Mouse (Mus musculus): ENCODE measurements at regions not wholly inside any gene's neighbourhood (a gene's known extent, or its start where the extent isn't known, plus 50 kb on each side); places are given as distances from the start of the nearest gene placed in this dataset.

DNA sequence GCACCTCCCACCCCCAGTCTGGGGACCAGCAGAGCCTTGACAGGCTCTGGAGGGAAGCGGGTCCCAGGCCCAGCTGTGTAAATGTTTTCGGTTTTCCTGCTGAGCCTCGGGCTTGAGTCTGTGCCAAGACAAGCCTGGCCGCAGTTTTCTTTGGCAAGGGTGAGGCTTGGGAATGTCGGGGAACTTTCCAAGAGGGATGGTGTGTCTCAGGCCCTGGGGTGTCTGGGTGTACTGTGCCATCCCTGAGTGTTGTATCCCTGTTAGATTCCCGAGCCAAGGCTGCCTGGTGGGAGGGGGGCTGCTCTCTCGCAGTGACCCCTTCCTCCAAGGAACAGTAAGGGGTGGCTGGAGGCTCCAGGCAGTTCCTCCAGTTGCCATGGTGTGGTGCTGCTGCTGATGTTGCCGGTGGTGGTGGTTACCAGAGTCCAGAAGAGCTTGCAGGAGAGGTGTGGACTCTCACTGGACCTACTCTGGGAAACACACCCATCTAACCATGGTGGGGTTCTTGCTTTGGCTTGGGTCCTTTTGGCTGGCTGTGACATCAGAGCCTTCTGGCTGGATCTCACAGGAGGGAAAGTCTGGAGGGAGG lies 58.0 kb upstream of the Gm26897 start:
- H3K9me3 ChIP-seq (ENCODE audit: control insufficient read depth, low read length), result no peaks in the 10 kb centered on the region
- H3K27ac ChIP-seq (replicated peaks), result peak overlapping the region; percentile 79
- H3K9ac ChIP-seq (ENCODE audit: low read length), result no peak overlapping the region; the same call in 1 of the 2 replicates
- H3K4me2 ChIP-seq (replicated peaks; ENCODE audit: low read depth), result no peak overlapping the region
- H3K4me1 ChIP-seq (replicated peaks; ENCODE audit: control insufficient read depth, insufficient read depth), result 0 out of 2 replicates have a peak, but pooled peaks cover 5% of the 10 kb centered on the region
- TF ChIP-seq EP300 (optimal IDR thresholded peaks at IDR 0.05) (no peak), CTCF (IDR thresholded peaks at IDR 0.05; ENCODE audit: low read depth) (peak; percentile 69)
- no peaks in the 10 kb centered on the region for H3K27me3 ChIP-seq (ENCODE audit: control insufficient read depth, insufficient read depth, low read length)
- no peak overlapping the region for H3K4me3 ChIP-seq (ENCODE audit: low read depth, low read length)
- WGBS, result 3% methylated on average over 8 of the region's 8 CpGs
- no peaks in the 10 kb centered on the region for H3K36me3 ChIP-seq (ENCODE audit: control insufficient read depth, insufficient read depth, low read length)
- ATAC-seq (ENCODE audit: low FRiP score, low TSS enrichment) (peak; percentile 79), DNase-seq (ENCODE audit: low spot score) (peak; percentile 80)

DNA sequence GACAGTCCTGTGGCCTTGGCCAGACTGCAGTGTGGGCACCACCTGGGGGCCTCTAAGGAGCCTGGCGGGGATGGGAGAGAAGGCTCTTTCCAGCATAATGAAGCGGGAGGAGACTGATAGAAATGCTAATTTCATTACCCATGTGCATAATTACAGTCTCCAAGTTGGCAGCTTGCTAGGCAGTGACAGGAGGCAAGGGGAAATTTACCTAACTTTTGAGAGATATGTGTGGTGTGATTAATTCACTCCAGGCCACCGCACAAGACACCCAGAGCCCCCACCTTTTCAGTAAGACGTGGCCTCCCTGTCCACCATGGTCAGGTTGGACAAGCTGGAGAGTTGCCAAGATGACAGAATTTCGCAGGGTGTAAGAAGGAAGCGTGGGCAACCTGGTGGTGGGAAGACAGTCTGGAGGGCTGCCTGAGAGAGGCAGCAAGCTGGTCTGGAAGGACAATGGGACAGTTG lies 55.8 kb upstream of the Gm26897 start:
- 0 out of 2 replicates have a peak, but pooled peaks cover 5% of the 10 kb centered on the region for H3K4me1 ChIP-seq (replicated peaks; ENCODE audit: control insufficient read depth, insufficient read depth)
- H3K36me3 ChIP-seq (ENCODE audit: control insufficient read depth, insufficient read depth, low read length), result no peaks in the 10 kb centered on the region
- ATAC-seq (ENCODE audit: low FRiP score, low TSS enrichment) (no peak), DNase-seq (ENCODE audit: low spot score) (no peak)
- no peak overlapping the region for H3K4me3 ChIP-seq (ENCODE audit: low read depth, low read length)
- H3K9me3 ChIP-seq (ENCODE audit: control insufficient read depth, low read length), result no peaks in the 10 kb centered on the region
- no peak overlapping the region for H3K27ac ChIP-seq (replicated peaks)
- 61% methylated on average over 6 of the region's 6 CpGs for WGBS
- no peaks in the 10 kb centered on the region for H3K27me3 ChIP-seq (ENCODE audit: control insufficient read depth, insufficient read depth, low read length)
- TF ChIP-seq CTCF (IDR thresholded peaks at IDR 0.05; ENCODE audit: low read depth) (no peak), EP300 (optimal IDR thresholded peaks at IDR 0.05) (no peak)
- no peak overlapping the region for H3K4me2 ChIP-seq (replicated peaks; ENCODE audit: low read depth)
- no peak overlapping the region for H3K9ac ChIP-seq (ENCODE audit: low read length)

DNA sequence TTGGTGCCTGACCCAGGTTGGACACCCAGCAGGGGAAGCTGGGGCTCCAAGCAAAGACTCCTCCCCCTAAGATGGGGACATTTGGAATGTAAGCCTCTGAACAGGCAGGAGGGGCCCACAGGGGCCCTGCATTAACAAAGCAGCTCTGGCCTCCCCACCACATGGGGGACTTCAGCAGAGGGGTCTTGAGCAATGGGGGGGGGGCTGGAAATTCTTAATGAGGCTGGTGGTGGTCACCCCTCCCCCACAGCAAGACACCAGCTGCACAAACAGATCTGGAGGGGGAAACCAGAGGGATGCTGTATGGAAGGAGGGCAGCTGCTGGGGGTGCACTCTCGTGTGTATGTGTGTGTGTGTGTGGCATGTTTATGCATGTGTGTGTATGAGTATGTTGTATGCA lies 55.2 kb upstream of the Gm26897 start:
- Histone ChIP-seq H3K4me2 (replicated peaks; ENCODE audit: low read depth) (no peak overlapping the region), H3K27ac (replicated peaks) (no peak overlapping the region), H3K36me3 (ENCODE audit: control insufficient read depth, insufficient read depth, low read length) (no peaks in the 10 kb centered on the region), H3K9me3 (ENCODE audit: control insufficient read depth, low read length) (no peaks in the 10 kb centered on the region), H3K4me3 (ENCODE audit: low read depth, low read length) (no peak overlapping the region), H3K9ac (ENCODE audit: low read length) (no peak overlapping the region), H3K4me1 (replicated peaks; ENCODE audit: control insufficient read depth, insufficient read depth) (0 out of 2 replicates have a peak, but pooled peaks cover 5% of the 10 kb centered on the region), H3K27me3 (ENCODE audit: control insufficient read depth, insufficient read depth, low read length) (no peaks in the 10 kb centered on the region)
- DNase-seq (ENCODE audit: low spot score) (no peak), ATAC-seq (ENCODE audit: low FRiP score, low TSS enrichment) (no peak)
- TF ChIP-seq CTCF (IDR thresholded peaks at IDR 0.05; ENCODE audit: low read depth) (no peak), EP300 (optimal IDR thresholded peaks at IDR 0.05) (no peak)
- WGBS, result 50% methylated on average over 1 of the region's 1 CpGs

DNA sequence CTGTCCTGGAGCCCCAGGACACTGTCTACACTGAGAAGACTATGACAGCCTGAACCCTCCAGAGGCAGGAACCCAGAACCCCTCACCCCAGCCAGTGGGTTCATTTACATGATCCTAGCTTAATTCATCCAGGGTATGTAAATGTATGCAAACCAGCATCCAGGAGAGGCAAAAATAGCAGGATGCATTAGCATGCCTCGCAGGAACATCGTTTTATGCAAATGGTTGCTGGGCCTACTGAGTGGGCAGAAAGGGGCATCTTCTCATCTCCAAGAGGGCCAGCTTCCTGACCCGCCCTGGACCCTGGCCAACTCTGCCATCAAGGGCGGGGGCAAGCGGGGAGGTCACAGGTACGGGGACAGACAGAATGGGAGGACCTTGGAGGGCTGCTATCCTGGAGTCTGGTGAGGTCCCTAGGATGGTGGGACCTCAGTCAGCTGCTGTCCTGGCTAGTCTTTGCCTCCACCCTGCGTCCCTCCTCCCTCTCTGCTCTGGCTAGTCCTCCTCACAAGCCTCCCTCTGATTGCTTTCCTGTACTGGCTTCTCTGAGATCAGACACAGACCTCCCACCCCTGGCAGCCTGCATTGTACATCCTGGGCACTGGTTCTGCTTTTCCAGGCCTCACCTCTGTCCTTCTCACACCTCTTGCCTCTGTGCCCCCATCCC lies 52.2 kb upstream of the Gm26897 start:
- Histone ChIP-seq H3K4me2 (replicated peaks; ENCODE audit: low read depth) (no peak overlapping the region), H3K27ac (replicated peaks) (no peak overlapping the region), H3K4me3 (ENCODE audit: low read depth, low read length) (no peak overlapping the region), H3K27me3 (ENCODE audit: control insufficient read depth, insufficient read depth, low read length) (no peaks in the 10 kb centered on the region), H3K4me1 (replicated peaks; ENCODE audit: control insufficient read depth, insufficient read depth) (no peaks in the 10 kb centered on the region), H3K9me3 (ENCODE audit: control insufficient read depth, low read length) (no peaks in the 10 kb centered on the region), H3K9ac (ENCODE audit: low read length) (no peak overlapping the region), H3K36me3 (ENCODE audit: control insufficient read depth, insufficient read depth, low read length) (no peaks in the 10 kb centered on the region)
- TF ChIP-seq CTCF (IDR thresholded peaks at IDR 0.05; ENCODE audit: low read depth), result no peak
- no peak for TF ChIP-seq EP300 (optimal IDR thresholded peaks at IDR 0.05)
- WGBS, result 53% methylated on average over 7 of the region's 7 CpGs
- no peak for ATAC-seq (ENCODE audit: low FRiP score, low TSS enrichment)
- no peak for DNase-seq (ENCODE audit: low spot score)

DNA sequence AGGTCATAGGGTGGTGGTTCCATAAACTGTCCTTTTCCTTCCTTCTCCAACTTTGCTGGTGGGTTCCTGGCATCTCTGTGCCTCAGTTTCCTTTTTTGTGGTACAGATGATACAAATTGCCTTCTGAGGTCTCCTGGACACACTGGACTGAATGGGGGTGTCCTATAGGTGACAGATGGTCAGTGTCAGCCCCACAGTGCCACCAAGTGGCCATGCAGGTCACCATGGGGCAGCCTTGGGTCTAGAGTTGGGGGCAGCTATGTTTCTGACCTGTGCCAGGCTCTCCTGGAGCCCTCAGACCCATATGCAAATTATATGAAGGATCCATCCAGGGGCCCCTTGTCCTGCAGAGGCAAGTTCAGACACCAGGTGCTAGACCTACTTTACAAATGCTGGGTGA lies 50.8 kb upstream of the Gm26897 start:
- Histone ChIP-seq H3K4me3 (ENCODE audit: low read depth, low read length) (no peak overlapping the region), H3K27me3 (ENCODE audit: control insufficient read depth, insufficient read depth, low read length) (no peaks in the 10 kb centered on the region), H3K27ac (replicated peaks) (no peak overlapping the region), H3K9ac (ENCODE audit: low read length) (no peak overlapping the region), H3K4me2 (replicated peaks; ENCODE audit: low read depth) (no peak overlapping the region), H3K4me1 (replicated peaks; ENCODE audit: control insufficient read depth, insufficient read depth) (no peaks in the 10 kb centered on the region), H3K36me3 (ENCODE audit: control insufficient read depth, insufficient read depth, low read length) (no peaks in the 10 kb centered on the region), H3K9me3 (ENCODE audit: control insufficient read depth, low read length) (no peaks in the 10 kb centered on the region)
- DNase-seq (ENCODE audit: low spot score) (peak; percentile 39), ATAC-seq (ENCODE audit: low FRiP score, low TSS enrichment) (peak; percentile 47; the same call in 1 of the 2 replicates)
- peak; percentile 73 for TF ChIP-seq CTCF (IDR thresholded peaks at IDR 0.05; ENCODE audit: low read depth)
- TF ChIP-seq EP300 (optimal IDR thresholded peaks at IDR 0.05), result no peak

Measured in stomach, postnatal 0 days (tissue).